Mouse (Mus musculus) c-Kit-positive CD71-positive TER-119-positive erythroid progenitor cells, embryonic 14.5 days (primary cell): Measurements from ENCODE around the gene Tsen2.

Experiments used
- DNase-seq: peaks from one replicate; pipeline ENCODE4 v3.0.0-alpha.2; 2013; ENCODE audit warnings: low spot score

Tsen2 gene

GRCm38 (mm10) chr6:115544442-115544970, at the start of gene Tsen2:
TSS of gene Tsen2 (plus strand) at chr6:115544664.
- peak; percentile 92 for DNase-seq

- no peak for DNase-seq
These were observed 44.9 kb upstream of the Tsen2 start for GRCm38 (mm10) chr6:115499540-115499939.

- no peak for DNase-seq
These were observed 44.2 kb upstream of the Tsen2 start for GRCm38 (mm10) chr6:115500234-115500633.

GRCm38 (mm10) chr6:115501131-115501530, 43.3 kb upstream of the Tsen2 start:
- DNase-seq: no peak

GRCm38 (mm10) chr6:115503038-115503437, 41.4 kb upstream of the Tsen2 start:
- no peak for DNase-seq

GRCm38 (mm10) chr6:115503549-115504159, 40.8 kb upstream of the Tsen2 start:
- DNase-seq: no peak

GRCm38 (mm10) chr6:115504160-115504558, 40.3 kb upstream of the Tsen2 start:
- DNase-seq: no peak

GRCm38 (mm10) chr6:115504915-115505314, 39.5 kb upstream of the Tsen2 start:
- DNase-seq: no peak

- no peak for DNase-seq
These were observed 38.0 kb upstream of the Tsen2 start for GRCm38 (mm10) chr6:115506425-115506824.

GRCm38 (mm10) chr6:115511447-115511846, 33.0 kb upstream of the Tsen2 start:
- DNase-seq: no peak

- DNase-seq: no peak
These were observed 31.3 kb upstream of the Tsen2 start for GRCm38 (mm10) chr6:115513207-115513606.

GRCm38 (mm10) chr6:115517904-115518303, 26.6 kb upstream of the Tsen2 start:
- DNase-seq: no peak

GRCm38 (mm10) chr6:115518352-115518751, 26.1 kb upstream of the Tsen2 start:
- no peak for DNase-seq

- DNase-seq: no peak
These were observed 25.2 kb upstream of the Tsen2 start for GRCm38 (mm10) chr6:115519275-115519699.

- no peak for DNase-seq
These were observed 22.5 kb upstream of the Tsen2 start for GRCm38 (mm10) chr6:115521923-115522322.

- DNase-seq: no peak
These were observed 21.7 kb upstream of the Tsen2 start for GRCm38 (mm10) chr6:115522691-115523146.

GRCm38 (mm10) chr6:115523201-115523600, 21.3 kb upstream of the Tsen2 start:
- no peak for DNase-seq

- no peak for DNase-seq
These were observed 19.9 kb upstream of the Tsen2 start for GRCm38 (mm10) chr6:115524449-115524990.

GRCm38 (mm10) chr6:115527418-115527817, 17.0 kb upstream of the Tsen2 start:
- no peak for DNase-seq

GRCm38 (mm10) chr6:115528372-115528771, 16.1 kb upstream of the Tsen2 start:
- no peak for DNase-seq

GRCm38 (mm10) chr6:115534617-115535016, 9.8 kb upstream of the Tsen2 start:
- no peak for DNase-seq

- DNase-seq: no peak
These were observed 8.3 kb upstream of the Tsen2 start for GRCm38 (mm10) chr6:115536169-115536568.

- peak; percentile 53 for DNase-seq
These were observed 5.6 kb upstream of the Tsen2 start for GRCm38 (mm10) chr6:115538645-115539429.
